Mouse (Mus musculus): Measurements from ENCODE around the gene Rsrc1.

Gene Rsrc1

DNA sequence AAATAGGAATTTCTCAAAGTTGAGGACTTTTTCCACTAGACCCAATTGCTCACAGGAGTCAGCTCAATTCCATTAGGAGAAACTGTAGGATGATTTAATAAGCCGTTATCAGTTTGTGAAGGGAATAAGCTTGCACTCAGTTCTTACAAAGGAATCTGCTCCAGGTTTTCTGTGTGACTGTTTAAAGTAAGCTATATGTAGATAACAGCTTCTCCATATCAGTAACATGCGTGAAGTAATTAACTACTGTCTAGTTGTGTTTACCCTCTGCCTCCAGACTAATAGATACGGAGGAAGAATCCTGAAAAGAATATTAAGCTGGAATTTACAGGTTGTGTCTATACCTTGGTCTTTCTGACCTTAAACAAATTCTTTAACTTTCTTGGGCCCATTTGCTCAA is 299.1 kb downstream of the Rsrc1 start:
- DNase-seq (ENCODE audit: low spot score in 2 of 2), result no peak

GRCm38 (mm10) chr3:67284039-67284438 is 302.8 kb downstream of the Rsrc1 start:
- no peak for DNase-seq (ENCODE audit: low spot score in 2 of 2)

GRCm38 (mm10) chr3:67284848-67285247 is 303.7 kb downstream of the Rsrc1 start:
- no peak for DNase-seq (ENCODE audit: low spot score in 2 of 2)

- DNase-seq (ENCODE audit: low spot score in 2 of 2), result no peak
These were observed 307.5 kb downstream of the Rsrc1 start for GRCm38 (mm10) chr3:67288664-67289063.

DNA sequence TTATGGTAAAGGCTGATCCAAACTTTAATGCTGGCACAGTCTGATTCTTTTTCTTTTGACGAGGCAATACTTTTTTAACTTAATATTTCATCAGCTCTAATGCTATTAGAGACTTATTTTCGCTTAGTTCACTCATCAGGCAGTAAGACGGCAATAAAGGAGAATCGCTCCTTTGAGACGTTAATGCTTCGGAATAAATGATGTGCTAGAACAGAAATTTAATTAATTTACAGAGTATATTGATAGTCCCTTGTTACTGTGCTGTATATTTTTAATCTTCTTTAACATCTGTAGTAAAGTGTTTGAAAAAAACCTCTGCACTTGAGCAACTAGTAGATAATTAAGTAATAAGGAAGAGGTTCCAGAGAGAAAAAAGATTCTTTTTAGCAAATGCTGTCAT is 308.3 kb downstream of the Rsrc1 start:
- DNase-seq (ENCODE audit: low spot score in 2 of 2), result no peak

DNA sequence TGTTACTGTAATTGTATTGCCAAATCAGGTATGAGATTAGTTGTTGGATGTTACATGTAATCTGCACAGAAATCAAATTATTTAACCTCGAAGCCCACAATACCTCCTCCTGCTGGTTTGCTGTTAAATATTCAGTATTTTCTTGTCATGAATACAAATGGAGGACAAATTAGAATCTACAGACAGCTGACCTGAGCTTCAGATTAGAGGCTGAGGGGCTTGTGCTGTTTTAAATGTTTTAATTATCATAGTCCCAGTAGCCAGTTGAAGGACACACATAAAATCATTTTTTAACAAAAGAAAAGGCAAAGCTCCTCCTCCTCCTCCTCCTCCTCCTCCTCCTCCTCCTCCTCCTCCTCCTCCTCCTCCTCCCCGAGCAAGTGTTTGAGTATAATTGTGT is 327.5 kb downstream of the Rsrc1 start:
- no peak for DNase-seq (ENCODE audit: low spot score in 2 of 2)

GRCm38 (mm10) chr3:67309644-67310311 is 328.6 kb downstream of the Rsrc1 start:
- DNase-seq (ENCODE audit: low spot score in 2 of 2), result no peak

GRCm38 (mm10) chr3:67311436-67311835 is 330.2 kb downstream of the Rsrc1 start:
- no peak for DNase-seq (ENCODE audit: low spot score in 2 of 2)

DNA sequence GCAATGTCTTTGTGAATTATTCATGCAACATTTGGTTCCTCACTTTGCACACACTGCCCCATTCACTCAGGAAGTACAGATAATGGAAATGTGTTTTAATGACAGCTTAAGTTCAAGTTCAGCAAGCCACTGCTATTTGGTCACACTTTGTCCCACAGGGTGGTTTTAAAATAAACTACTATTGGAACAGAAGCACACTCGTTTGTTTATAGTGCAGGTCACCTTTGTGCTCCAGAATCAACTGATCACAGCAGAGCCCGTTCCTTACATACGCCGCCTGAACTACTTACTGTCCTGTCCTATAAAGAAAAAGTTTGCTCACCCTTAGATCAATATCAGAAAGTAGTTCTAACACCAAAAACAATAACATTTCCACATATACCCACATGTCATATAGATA is 341.2 kb downstream of the Rsrc1 start:
- DNase-seq (ENCODE audit: low spot score in 2 of 2), result no peak

GRCm38 (mm10) chr3:67339558-67339957 is 358.4 kb downstream of the Rsrc1 start:
- no peak for DNase-seq (ENCODE audit: low spot score in 2 of 2)

DNA sequence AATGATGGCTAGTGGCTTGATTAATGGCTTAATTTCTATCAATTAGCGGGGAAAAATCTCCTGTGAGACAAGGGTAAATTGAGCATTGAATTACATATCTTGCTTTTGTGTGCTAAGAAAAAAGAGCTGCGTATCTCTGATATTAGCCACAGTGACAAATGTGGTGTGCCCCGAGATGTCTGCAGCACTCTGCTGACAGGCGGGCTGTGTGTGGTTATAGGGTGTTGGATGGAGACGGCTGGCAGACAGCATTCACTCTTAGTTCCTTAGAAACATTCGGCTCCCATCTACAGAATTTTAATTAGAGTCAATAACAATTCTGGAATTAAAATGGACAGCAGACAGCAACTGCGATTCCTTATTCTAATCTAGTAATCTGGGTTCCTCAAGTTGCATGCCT is 359.7 kb downstream of the Rsrc1 start:
- no peak for DNase-seq (ENCODE audit: low spot score in 2 of 2)

DNA sequence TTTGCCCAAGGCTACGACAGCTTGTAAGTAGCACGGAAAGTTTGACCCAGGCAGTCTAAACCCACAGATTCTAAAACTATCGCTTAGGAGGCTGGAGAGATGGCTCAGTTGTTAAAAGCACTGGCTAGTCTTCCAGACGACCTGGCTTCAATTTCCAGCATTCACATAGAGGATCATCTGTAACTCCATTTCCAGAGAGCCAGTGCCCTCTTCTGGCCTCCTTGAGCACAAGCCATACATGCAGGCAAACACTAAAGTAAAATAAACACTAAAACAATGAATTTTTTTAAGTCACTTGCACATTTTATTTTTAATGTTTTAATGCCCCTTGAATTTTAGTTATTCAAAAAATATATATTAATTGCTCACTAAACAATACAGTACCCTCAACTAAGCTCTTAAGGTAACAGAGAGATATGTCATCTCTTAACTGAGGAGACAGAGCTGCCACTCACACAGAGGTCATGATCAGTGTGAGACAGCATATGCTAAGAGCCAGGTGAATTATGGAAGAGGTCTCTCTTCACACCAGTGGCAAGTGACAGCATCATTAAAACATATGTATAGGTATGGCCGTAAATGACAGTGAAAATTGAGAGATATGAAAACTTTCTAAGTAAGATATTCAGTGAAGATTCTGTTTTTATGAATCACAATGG is 361.9 kb downstream of the Rsrc1 start:
- no peak for DNase-seq (ENCODE audit: low spot score in 2 of 2)

GRCm38 (mm10) chr3:67344599-67344998 is 363.4 kb downstream of the Rsrc1 start:
- DNase-seq (ENCODE audit: low spot score in 2 of 2), result peak in 1 of 2 experiments; percentile 23

DNA sequence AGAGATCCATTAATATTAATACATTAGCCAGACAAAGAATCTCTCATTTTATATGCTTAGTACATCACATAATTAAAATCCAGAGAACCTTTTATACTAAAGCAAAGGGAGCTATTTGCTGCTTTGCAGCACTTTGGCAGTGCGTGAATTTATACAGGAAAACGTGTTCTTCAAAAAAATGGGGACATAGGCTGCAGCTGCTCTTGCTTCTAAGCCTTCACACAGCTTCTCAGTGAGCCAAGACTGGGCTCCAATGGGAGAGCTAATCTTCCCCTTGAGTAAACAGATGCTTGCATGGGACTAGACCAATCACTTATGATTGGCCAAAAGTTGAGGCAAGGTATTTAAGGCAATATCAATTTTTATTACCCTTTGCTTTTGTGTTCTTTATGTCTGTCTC is 365.5 kb downstream of the Rsrc1 start:
- DNase-seq (ENCODE audit: low spot score in 2 of 2), result no peak

- DNase-seq (ENCODE audit: low spot score in 2 of 2), result no peak
These were observed 370.4 kb downstream of the Rsrc1 start for GRCm38 (mm10) chr3:67351406-67352127.

GRCm38 (mm10) chr3:67352128-67352762 is 371.1 kb downstream of the Rsrc1 start:
- no peak for DNase-seq (ENCODE audit: low spot score in 2 of 2)

DNA sequence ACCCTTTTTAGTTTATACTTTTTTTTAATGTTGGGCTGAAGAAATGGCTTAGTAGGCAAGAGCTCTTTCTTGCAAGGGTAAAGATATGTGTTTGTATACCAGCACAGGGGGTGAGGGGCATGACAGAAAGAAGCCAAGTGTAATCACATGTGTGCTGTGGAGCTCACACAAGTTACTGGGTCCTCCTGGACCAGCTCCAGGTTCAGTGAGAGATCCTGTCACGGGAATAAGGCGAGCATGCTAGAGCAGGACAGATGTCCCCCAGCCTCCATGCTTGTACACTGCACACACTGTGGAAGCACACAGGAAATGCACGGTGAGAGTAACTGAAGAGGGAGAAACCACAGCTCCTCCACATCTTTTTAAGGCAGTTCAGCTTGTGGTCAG is 371.6 kb downstream of the Rsrc1 start:
- no peak for DNase-seq (ENCODE audit: low spot score in 2 of 2)

DNA sequence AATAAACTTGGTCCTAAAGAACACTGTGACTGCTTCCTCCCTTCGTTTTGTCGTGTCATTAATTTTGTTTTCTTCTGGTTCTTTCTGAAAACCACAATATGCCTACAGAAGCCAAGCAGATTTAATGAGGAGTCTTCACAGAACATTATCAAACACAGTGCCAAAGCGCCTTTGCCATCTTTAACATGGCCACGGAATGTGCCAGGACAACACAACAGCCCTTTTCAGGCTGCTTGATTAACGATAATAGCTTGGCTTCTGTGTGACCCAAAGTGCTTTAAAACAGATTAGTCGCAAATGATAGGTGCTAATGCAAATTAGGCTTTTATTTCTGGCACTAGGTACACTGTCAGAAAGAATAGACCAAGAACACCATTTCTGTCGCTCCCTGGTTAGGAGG is 377.2 kb downstream of the Rsrc1 start:
- no peak for DNase-seq (ENCODE audit: low spot score in 2 of 2)

- no peak for DNase-seq (ENCODE audit: low spot score in 2 of 2)
These were observed 385.1 kb downstream of the Rsrc1 start for GRCm38 (mm10) chr3:67366087-67366892.

GRCm38 (mm10) chr3:67367481-67367880 is 386.3 kb downstream of the Rsrc1 start:
- DNase-seq (ENCODE audit: low spot score in 2 of 2), result no peak

DNA sequence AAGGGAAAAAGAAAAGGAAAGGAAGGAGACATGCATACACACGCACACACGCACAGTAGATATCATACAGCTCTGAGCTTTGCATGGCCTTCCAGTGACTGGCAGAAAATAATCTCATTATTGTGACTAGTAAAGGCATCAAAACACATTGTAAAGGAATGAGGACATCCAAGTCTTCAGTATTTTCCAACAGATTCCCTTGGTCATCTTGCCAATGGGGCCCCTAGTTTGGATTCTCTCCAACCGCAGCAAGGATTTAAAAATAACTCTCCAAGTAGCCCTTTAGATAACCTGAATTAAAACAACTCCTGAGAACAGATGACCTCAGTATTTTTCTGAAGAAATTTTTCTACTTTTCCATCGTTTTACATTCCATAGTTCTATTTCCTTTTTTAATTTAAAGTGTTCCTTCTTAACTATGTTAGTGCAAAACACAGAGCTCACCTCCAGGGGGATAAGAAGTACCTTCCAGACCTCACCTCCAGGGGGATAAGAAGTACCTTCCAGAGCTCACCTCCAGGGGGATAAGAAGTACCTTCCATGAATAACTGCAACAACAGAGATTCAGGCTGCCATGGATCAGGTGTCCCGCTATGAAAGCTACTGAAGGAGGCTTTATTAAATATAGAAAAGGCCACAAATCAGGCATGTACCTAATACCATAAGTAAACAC is 388.4 kb downstream of the Rsrc1 start:
- DNase-seq (ENCODE audit: low spot score in 2 of 2), result no peak
